Mouse (Mus musculus) liver, postnatal 0 days (tissue): ENCODE data around the gene Rbms3. TPM values are rescaled to one million over a fixed set of nuclear protein-coding genes. Genes with fewer than 3 reads are reported as not detected.
A peak's percentile ranks its signal among the peaks of the same experiment; 100 is the strongest.

ENCODE experiments used
- ATAC-seq: fragments of 200-750 bp; cut with Nextera tagmentation; 2 replicates; pipeline ENCODE4 v1.8.0; 2017; ENCODE audit warnings: mild to moderate bottlenecking, moderate library complexity
- DNase-seq: peaks from one replicate; pipeline ENCODE4 v3.0.0-alpha.2; 2016
- H3K27ac ChIP-seq: fragments of 300-500 bp; sonication (generic); 2 replicates; pipeline ENCODE4 v1.5.1; 2014; ENCODE audit warnings: antibody characterized with exemption, moderate library complexity, mild to moderate bottlenecking, low read depth
- H3K27me3 ChIP-seq: fragments of 300-500 bp; sonication (generic); 2 replicates; pipeline ENCODE4 v1.6.1; 2014; ENCODE audit warnings: low read length, control low read depth, mixed read lengths; ENCODE audit not compliant: insufficient read depth
- H3K36me3 ChIP-seq: fragments of 300-500 bp; sonication (generic); replicated peaks from 2 replicates; pipeline ENCODE4 v1.6.1; 2014; ENCODE audit warnings: mild to moderate bottlenecking, control low read depth, low read length, moderate library complexity, mixed read lengths; ENCODE audit not compliant: insufficient read depth
- H3K4me1 ChIP-seq: fragments of 300-500 bp; sonication (generic); 2 replicates; pipeline ENCODE4 v1.6.1; 2014; ENCODE audit warnings: antibody characterized with exemption, mild to moderate bottlenecking, control low read depth; ENCODE audit not compliant: insufficient read depth
- H3K4me2 ChIP-seq: fragments of 300-500 bp; sonication (generic); 2 replicates; pipeline ENCODE4 v1.6.1; 2014; ENCODE audit warnings: low read depth, mild to moderate bottlenecking, low read length, moderate library complexity, mixed read lengths
- H3K4me3 ChIP-seq: fragments of 300-500 bp; sonication (generic); 2 replicates; pipeline ENCODE4 v1.5.1; 2014; ENCODE audit warnings: low read depth, low read length
- H3K9ac ChIP-seq: fragments of 300-500 bp; sonication (generic); replicated peaks from 2 replicates; pipeline ENCODE4 v1.6.1; 2014; ENCODE audit warnings: mild to moderate bottlenecking, moderate library complexity
- H3K9me3 ChIP-seq: fragments of 300-500 bp; sonication (generic); 2 replicates; pipeline ENCODE4 v1.6.1; 2016; ENCODE audit warnings: mild to moderate bottlenecking, control low read depth, low read length, mixed read lengths
- CTCF ChIP-seq: sonication (generic); IDR thresholded peaks from 2 replicates; pipeline ENCODE4 v1.5.1; 2016; ENCODE audit warnings: antibody characterized with exemption, low read depth
- EP300 ChIP-seq: IDR thresholded peaks from 2 replicates; pipeline ENCODE4 v1.6.1; 2016; ENCODE audit warnings: antibody characterized with exemption, low read depth, mild to moderate bottlenecking
- WGBS: fragments of 180-500 bp; shearing (Covaris S2); extraction: QIAGEN DNeasy Blood & Tissue Kit; methylation state at CpG from one replicate; pipeline ENCODE4 v1.1.7; 2014; ENCODE audit not compliant: insufficient replicate concordance; 5-methylcytosine and 5-hydroxymethylcytosine counted together
- polyA plus RNA-seq: library from polyadenylated mRNA; unstranded; fragments of >200 nt; fragmentation: Nextera tagmentation; extraction: Ambion mirVana; gene quantifications from 2 replicates; pipeline ENCODE4 v1.2.1, GENCODE M21; 2015

Gene Rbms3
- polyA plus RNA-seq, 1 experiment from 2014 or later: 2.8 TPM

DNA sequence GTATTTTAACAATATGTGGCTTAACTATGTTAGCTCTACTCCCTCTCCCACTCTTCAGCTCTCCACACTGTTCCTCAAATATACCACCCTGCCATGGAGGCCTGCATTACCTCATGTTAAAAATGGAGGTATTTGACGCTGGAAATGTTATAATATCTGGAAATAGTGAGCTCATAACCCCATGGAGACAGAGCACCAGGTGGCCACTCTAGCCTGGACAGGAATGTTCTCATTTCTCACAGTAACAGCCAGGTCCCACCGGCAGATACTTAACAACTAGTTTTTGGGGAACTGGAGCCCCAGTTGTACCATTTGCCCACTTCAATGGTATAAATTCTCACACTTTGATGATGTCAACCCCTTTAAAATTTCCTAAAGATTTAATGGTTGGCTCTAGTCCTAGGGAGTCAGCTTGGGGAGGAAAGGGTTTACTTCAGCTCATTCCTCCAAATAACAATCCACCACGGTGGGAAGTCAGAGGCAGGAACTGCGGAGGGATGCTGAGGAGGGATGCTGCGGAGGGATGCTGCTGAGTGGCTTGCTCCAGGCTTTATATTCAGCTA, 9.0 kb upstream of the Rbms3 start:
- Histone ChIP-seq H3K27me3 (no peaks in the 10 kb centered on the region), H3K4me2 (no peak overlapping the region), H3K9ac (no peak overlapping the region), H3K9me3 (no peaks in the 10 kb centered on the region), H3K27ac (no peak overlapping the region), H3K4me3 (no peak overlapping the region), H3K36me3 (no peaks in the 10 kb centered on the region), H3K4me1 (no peaks in the 10 kb centered on the region)
- 81% methylated on average over 5 of the region's 5 CpGs for WGBS
- ATAC-seq: no peak
- no peak for TF ChIP-seq EP300
- TF ChIP-seq CTCF: no peak
- no peak for DNase-seq

- 78% methylated on average over 8 of the region's 8 CpGs for WGBS
- no peak for DNase-seq
- no peak for ATAC-seq
Measured at GRCm38 (mm10) chr9:117636492-117636891, 6.8 kb upstream of the Rbms3 start.

GRCm38 (mm10) chr9:117627173-117627572, 2.5 kb downstream of the Rbms3 start:
- Histone ChIP-seq H3K36me3 (no peaks in the 10 kb centered on the region), H3K27ac (no peak overlapping the region), H3K9ac (no peak overlapping the region), H3K4me1 (no peaks in the 10 kb centered on the region), H3K4me2 (no peak overlapping the region), H3K9me3 (no peaks in the 10 kb centered on the region), H3K4me3 (no peak overlapping the region), H3K27me3 (no peaks in the 10 kb centered on the region)
- ATAC-seq (no peak), DNase-seq (no peak)
- no peak for TF ChIP-seq EP300
- 0 out of 2 replicates have a peak, but pooled peaks have one; percentile 7 for TF ChIP-seq CTCF

More at GRCm38 (mm10) chr9:117636492-117636891, 6.8 kb upstream of the Rbms3 start:
- Histone ChIP-seq H3K4me3 (no peak overlapping the region), H3K27me3 (no peaks in the 10 kb centered on the region), H3K9ac (no peak overlapping the region), H3K4me1 (no peaks in the 10 kb centered on the region), H3K36me3 (no peaks in the 10 kb centered on the region), H3K4me2 (no peak overlapping the region), H3K27ac (no peak overlapping the region), H3K9me3 (no peaks in the 10 kb centered on the region)
- TF ChIP-seq EP300 (no peak), CTCF (no peak)

GRCm38 (mm10) chr9:117600781-117601180, 28.9 kb downstream of the Rbms3 start:
- Histone ChIP-seq H3K9me3 (no peaks in the 10 kb centered on the region), H3K4me1 (no peaks in the 10 kb centered on the region), H3K4me3 (no peak overlapping the region), H3K9ac (no peak overlapping the region), H3K27me3 (no peaks in the 10 kb centered on the region), H3K36me3 (no peaks in the 10 kb centered on the region), H3K4me2 (no peak overlapping the region), H3K27ac (no peak overlapping the region)
- TF ChIP-seq EP300 (no peak), CTCF (no peak)
- no peak for DNase-seq
- no peak for ATAC-seq
- WGBS: 70% methylated on average over 5 of the region's 5 CpGs

DNA sequence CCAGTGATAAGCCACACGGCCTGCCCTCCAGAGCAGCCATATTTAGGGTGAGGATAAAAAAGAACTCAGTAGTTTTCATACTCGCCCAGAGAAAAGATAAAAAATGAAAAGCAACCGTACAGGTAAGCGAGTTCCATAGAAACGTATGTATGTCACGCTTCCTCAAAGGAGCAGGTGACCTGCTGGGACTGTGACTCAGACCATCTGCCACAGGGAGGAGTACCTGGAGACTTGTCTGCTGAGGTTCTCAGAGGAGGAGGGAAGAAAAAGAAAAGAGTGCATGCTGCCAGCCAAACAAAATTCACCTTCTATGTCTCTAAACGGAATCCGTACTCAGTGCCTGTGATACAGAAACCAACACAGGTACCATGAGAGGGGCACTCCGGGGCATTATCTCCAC, 30.4 kb downstream of the Rbms3 start:
- H3K9me3 ChIP-seq: no peaks in the 10 kb centered on the region
- no peak overlapping the region for H3K27ac ChIP-seq
- H3K4me1 ChIP-seq: no peaks in the 10 kb centered on the region
- DNase-seq: no peak
- 80% methylated on average over 9 of the region's 9 CpGs for WGBS
- no peaks in the 10 kb centered on the region for H3K36me3 ChIP-seq
- no peak overlapping the region for H3K4me3 ChIP-seq
- ATAC-seq: no peak
- no peaks in the 10 kb centered on the region for H3K27me3 ChIP-seq
- TF ChIP-seq CTCF: no peak
- TF ChIP-seq EP300: no peak
- H3K9ac ChIP-seq: no peak overlapping the region
- H3K4me2 ChIP-seq: no peak overlapping the region

DNA sequence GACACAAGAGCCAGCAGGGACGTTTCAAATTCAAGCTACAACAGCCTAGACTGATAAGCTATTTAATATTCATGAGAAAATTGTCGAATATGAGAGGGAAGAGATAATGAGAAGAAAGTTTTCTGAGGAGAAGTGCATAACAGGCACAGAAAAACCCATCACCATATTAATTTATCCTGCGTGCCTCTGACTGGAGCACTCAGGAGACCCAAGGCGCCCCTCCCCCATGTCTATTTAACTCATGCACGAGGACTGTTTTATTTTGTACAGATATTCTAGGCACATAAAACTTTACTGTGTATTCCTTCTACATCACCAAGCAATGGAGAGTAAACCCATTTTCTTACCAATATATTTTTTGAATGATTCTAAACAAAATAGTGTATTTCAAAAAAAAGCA, 33.6 kb downstream of the Rbms3 start:
- ATAC-seq (no peak), DNase-seq (no peak)
- no peak overlapping the region for H3K4me3 ChIP-seq
- TF ChIP-seq EP300 (no peak), CTCF (no peak)
- H3K36me3 ChIP-seq: no peaks in the 10 kb centered on the region
- WGBS: 59% methylated on average over 5 of the region's 5 CpGs
- H3K9me3 ChIP-seq: no peaks in the 10 kb centered on the region
- H3K4me2 ChIP-seq: no peak overlapping the region
- no peak overlapping the region for H3K27ac ChIP-seq
- no peak overlapping the region for H3K9ac ChIP-seq
- H3K27me3 ChIP-seq: no peaks in the 10 kb centered on the region
- no peaks in the 10 kb centered on the region for H3K4me1 ChIP-seq

GRCm38 (mm10) chr9:117585345-117585744, 44.4 kb downstream of the Rbms3 start:
- WGBS: 75% methylated on average over 6 of the region's 6 CpGs
- no peak for TF ChIP-seq CTCF

More at GRCm38 (mm10) chr9:117585345-117585744, 44.4 kb downstream of the Rbms3 start:
- ATAC-seq (no peak), DNase-seq (no peak)
- no peaks in the 10 kb centered on the region for H3K27me3 ChIP-seq
- no peaks in the 10 kb centered on the region for H3K36me3 ChIP-seq
- H3K4me3 ChIP-seq: no peak overlapping the region
- H3K27ac ChIP-seq: no peak overlapping the region
- H3K9ac ChIP-seq: no peak overlapping the region
- no peaks in the 10 kb centered on the region for H3K9me3 ChIP-seq
- H3K4me2 ChIP-seq: no peak overlapping the region
- H3K4me1 ChIP-seq: no peaks in the 10 kb centered on the region
